Mouse (Mus musculus) urinary bladder, adult 2 months (tissue): ENCODE data around the gene Ogn. TPM values are rescaled to one million over a fixed set of nuclear protein-coding genes. Genes with fewer than 3 reads are reported as not detected.

ENCODE experiments used
- DNase-seq: peaks from one replicate; pipeline ENCODE4 v3.0.0; 2022; ENCODE audit warnings: low spot score
- polyA plus RNA-seq: library from polyadenylated mRNA; depleted of rRNA; stranded (reverse); fragments of >200 nt; gene quantifications from 2 replicates; pipeline ENCODE4 v1.2.3, GENCODE M21; 2012; rRNA removed

Gene Ogn
- polyA plus RNA-seq, 1 experiment: 108 TPM

GRCm38 (mm10) chr13:49644731-49645529 is 37.1 kb downstream of the Ogn start:
- DNase-seq: no peak

GRCm38 (mm10) chr13:49646019-49646418 is 38.2 kb downstream of the Ogn start:
- DNase-seq: no peak

GRCm38 (mm10) chr13:49651136-49651535 is 43.3 kb downstream of the Ogn start:
- no peak for DNase-seq

GRCm38 (mm10) chr13:49651781-49652351 is 44.0 kb downstream of the Ogn start:
- no peak for DNase-seq

GRCm38 (mm10) chr13:49652481-49653179 is 44.8 kb downstream of the Ogn start, which contains the start of the genes Cenpp and Nol8:
Gene Cenpp (minus strand): TSS chr13:49652785.
Gene Nol8 (plus strand): TSS chr13:49653078.
- peak; percentile 91 for DNase-seq

- DNase-seq: peak; percentile 38
Measured at GRCm38 (mm10) chr13:49653180-49653541, 45.3 kb downstream of the Ogn start.

Other genes with a start within 250 kb of the Ogn start
- 10.0 and 12.4 TPM in 2 replicates for gene Ippk, start 186.8 kb upstream of the Ogn start, polyA plus RNA-seq
- gene Tes3-ps, start 114.7 kb upstream of the Ogn start, polyA plus RNA-seq: 0.14 and 0.25 TPM in 2 replicates
- gene Ecm2, start 103.2 kb upstream of the Ogn start, polyA plus RNA-seq: 11.8 and 13.4 TPM in 2 replicates
- 9.2 and 10.0 TPM in 2 replicates for gene Aspn, start 63.6 kb upstream of the Ogn start, polyA plus RNA-seq
- gene Omd, start 25.6 kb upstream of the Ogn start, polyA plus RNA-seq: 2.9 and 3.5 TPM in 2 replicates
- 1.1 TPM in 2 replicates for gene Cenpp, start 44.7 kb downstream of the Ogn start, polyA plus RNA-seq
- gene Nol8, start 45.0 kb downstream of the Ogn start, polyA plus RNA-seq: 9.5 and 9.9 TPM in 2 replicates
- 33.1 and 36.1 TPM in 2 replicates for gene Iars, start 74.1 kb downstream of the Ogn start, polyA plus RNA-seq
- gene Gm30302, start 191.0 kb downstream of the Ogn start, polyA plus RNA-seq: not detected in 2 replicates